Mouse (Mus musculus): ENCODE measurements at regions not wholly inside any gene's neighbourhood (a gene's known extent, or its start where the extent isn't known, plus 50 kb on each side); places are given as distances from the start of the nearest gene placed in this dataset.

GRCm38 (mm10) chr16:46723660-46724059, 225.3 kb upstream of the Nectin3 start:
- H3K4me1 ChIP-seq (ENCODE audit: control insufficient read depth, insufficient read depth, insufficient read length, low read length), result peaks cover 8% of the 10 kb centered on the region; the same call in 1 of the 2 replicates
- WGBS, result 52% methylated on average over 4 of the region's 4 CpGs
- H3K27ac ChIP-seq (ENCODE audit: insufficient read depth, low read depth, low read length), result no peak overlapping the region
- H3K36me3 ChIP-seq (ENCODE audit: control insufficient read depth, insufficient read depth, low read length), result no peaks in the 10 kb centered on the region
- TF ChIP-seq POLR2A (IDR thresholded peaks at IDR 0.05; ENCODE audit: low read depth, low read length), result no peak
- no peak for TF ChIP-seq CTCF (IDR thresholded peaks at IDR 0.05; ENCODE audit: extremely low read depth, insufficient read length, insufficient replicate concordance, low read depth, low read length)
- H3K27me3 ChIP-seq (ENCODE audit: control insufficient read depth, insufficient read depth, low read length), result no peaks in the 10 kb centered on the region
- no peak overlapping the region for H3K4me3 ChIP-seq (ENCODE audit: low read depth, low read length)

- no peaks in the 10 kb centered on the region for H3K4me1 ChIP-seq (ENCODE audit: control insufficient read depth, insufficient read depth, insufficient read length, low read length)
- WGBS, result 87% methylated on average over 3 of the region's 3 CpGs
Measured at GRCm38 (mm10) chr16:46679787-46680186, 181.5 kb upstream of the Nectin3 start.

GRCm38 (mm10) chr16:46669590-46669989, 171.3 kb upstream of the Nectin3 start:
- no peak overlapping the region for H3K4me3 ChIP-seq (ENCODE audit: low read depth, low read length)
- no peaks in the 10 kb centered on the region for H3K27me3 ChIP-seq (ENCODE audit: control insufficient read depth, insufficient read depth, low read length)
- no peaks in the 10 kb centered on the region for H3K36me3 ChIP-seq (ENCODE audit: control insufficient read depth, insufficient read depth, low read length)
- no peak for TF ChIP-seq POLR2A (IDR thresholded peaks at IDR 0.05; ENCODE audit: low read depth, low read length)
- TF ChIP-seq CTCF (IDR thresholded peaks at IDR 0.05; ENCODE audit: extremely low read depth, insufficient read length, insufficient replicate concordance, low read depth, low read length), result no peak
- H3K4me1 ChIP-seq (ENCODE audit: control insufficient read depth, insufficient read depth, insufficient read length, low read length), result peaks cover 4% of the 10 kb centered on the region; the same call in 1 of the 2 replicates
- no peak overlapping the region for H3K27ac ChIP-seq (ENCODE audit: insufficient read depth, low read depth, low read length)
- WGBS, result 94% methylated on average over 3 of the region's 3 CpGs

More at GRCm38 (mm10) chr16:46679787-46680186, 181.5 kb upstream of the Nectin3 start:
- Histone ChIP-seq H3K27me3 (ENCODE audit: control insufficient read depth, insufficient read depth, low read length) (no peaks in the 10 kb centered on the region), H3K4me3 (ENCODE audit: low read depth, low read length) (no peak overlapping the region), H3K36me3 (ENCODE audit: control insufficient read depth, insufficient read depth, low read length) (no peaks in the 10 kb centered on the region), H3K27ac (ENCODE audit: insufficient read depth, low read depth, low read length) (no peak overlapping the region)
- TF ChIP-seq POLR2A (IDR thresholded peaks at IDR 0.05; ENCODE audit: low read depth, low read length) (no peak), CTCF (IDR thresholded peaks at IDR 0.05; ENCODE audit: extremely low read depth, insufficient read length, insufficient replicate concordance, low read depth, low read length) (no peak)

- Histone ChIP-seq H3K27ac (ENCODE audit: insufficient read depth, low read depth, low read length) (no peak overlapping the region), H3K36me3 (ENCODE audit: control insufficient read depth, insufficient read depth, low read length) (no peaks in the 10 kb centered on the region), H3K27me3 (ENCODE audit: control insufficient read depth, insufficient read depth, low read length) (no peaks in the 10 kb centered on the region), H3K4me3 (ENCODE audit: low read depth, low read length) (no peak overlapping the region), H3K4me1 (ENCODE audit: control insufficient read depth, insufficient read depth, insufficient read length, low read length) (peaks cover 4% of the 10 kb centered on the region; the same call in 1 of the 2 replicates)
- TF ChIP-seq POLR2A (IDR thresholded peaks at IDR 0.05; ENCODE audit: low read depth, low read length) (no peak), CTCF (IDR thresholded peaks at IDR 0.05; ENCODE audit: extremely low read depth, insufficient read length, insufficient replicate concordance, low read depth, low read length) (no peak)
- 88% methylated on average over 3 of the region's 3 CpGs for WGBS
Measured at GRCm38 (mm10) chr16:46665566-46665965, 167.2 kb upstream of the Nectin3 start.

GRCm38 (mm10) chr16:46663008-46663407, 164.7 kb upstream of the Nectin3 start:
- TF ChIP-seq POLR2A (IDR thresholded peaks at IDR 0.05; ENCODE audit: low read depth, low read length) (no peak), CTCF (IDR thresholded peaks at IDR 0.05; ENCODE audit: extremely low read depth, insufficient read length, insufficient replicate concordance, low read depth, low read length) (no peak)
- H3K4me3 ChIP-seq (ENCODE audit: low read depth, low read length), result no peak overlapping the region
- 94% methylated on average over 4 of the region's 4 CpGs for WGBS
- H3K36me3 ChIP-seq (ENCODE audit: control insufficient read depth, insufficient read depth, low read length), result no peaks in the 10 kb centered on the region
- H3K4me1 ChIP-seq (ENCODE audit: control insufficient read depth, insufficient read depth, insufficient read length, low read length), result peaks cover 4% of the 10 kb centered on the region; the same call in 1 of the 2 replicates
- H3K27me3 ChIP-seq (ENCODE audit: control insufficient read depth, insufficient read depth, low read length), result no peaks in the 10 kb centered on the region
- no peak overlapping the region for H3K27ac ChIP-seq (ENCODE audit: insufficient read depth, low read depth, low read length)

GRCm38 (mm10) chr16:46655041-46655440, 156.7 kb upstream of the Nectin3 start:
- no peaks in the 10 kb centered on the region for H3K4me1 ChIP-seq (ENCODE audit: control insufficient read depth, insufficient read depth, insufficient read length, low read length)
- H3K27ac ChIP-seq (ENCODE audit: insufficient read depth, low read depth, low read length), result no peak overlapping the region
- WGBS, result 91% methylated on average over 4 of the region's 4 CpGs
- no peaks in the 10 kb centered on the region for H3K27me3 ChIP-seq (ENCODE audit: control insufficient read depth, insufficient read depth, low read length)
- no peaks in the 10 kb centered on the region for H3K36me3 ChIP-seq (ENCODE audit: control insufficient read depth, insufficient read depth, low read length)
- TF ChIP-seq POLR2A (IDR thresholded peaks at IDR 0.05; ENCODE audit: low read depth, low read length) (no peak), CTCF (IDR thresholded peaks at IDR 0.05; ENCODE audit: extremely low read depth, insufficient read length, insufficient replicate concordance, low read depth, low read length) (no peak)
- H3K4me3 ChIP-seq (ENCODE audit: low read depth, low read length), result no peak overlapping the region

GRCm38 (mm10) chr16:46625807-46626206, 127.5 kb upstream of the Nectin3 start:
- Histone ChIP-seq H3K4me3 (ENCODE audit: low read depth, low read length) (no peak overlapping the region), H3K36me3 (ENCODE audit: control insufficient read depth, insufficient read depth, low read length) (no peaks in the 10 kb centered on the region), H3K4me1 (ENCODE audit: control insufficient read depth, insufficient read depth, insufficient read length, low read length) (no peaks in the 10 kb centered on the region), H3K27me3 (ENCODE audit: control insufficient read depth, insufficient read depth, low read length) (no peaks in the 10 kb centered on the region), H3K27ac (ENCODE audit: insufficient read depth, low read depth, low read length) (no peak overlapping the region)
- TF ChIP-seq POLR2A (IDR thresholded peaks at IDR 0.05; ENCODE audit: low read depth, low read length), result no peak
- no peak for TF ChIP-seq CTCF (IDR thresholded peaks at IDR 0.05; ENCODE audit: extremely low read depth, insufficient read length, insufficient replicate concordance, low read depth, low read length)
- 19% methylated on average over 2 of the region's 2 CpGs for WGBS
